Mouse (Mus musculus) brain, embryonic 14.5 days (tissue): ENCODE data around the gene Sec24c.

Experiments
- CTCF ChIP-seq: fragments of 200-500 bp; IDR thresholded peaks from 2 replicates; pipeline ENCODE4 v1.5.1; 2012; ENCODE audit warnings: inconsistent platforms, mild to moderate bottlenecking, moderate library complexity, borderline replicate concordance; ENCODE audit not compliant: insufficient read depth, insufficient read length; ENCODE audit errors: extremely low read depth
- POLR2A ChIP-seq: fragments of 200-500 bp; IDR thresholded peaks from 2 replicates; pipeline ENCODE4 v1.6.1; 2012; ENCODE audit warnings: mild to moderate bottlenecking, inconsistent platforms, borderline replicate concordance; ENCODE audit not compliant: poor library complexity, insufficient read depth, insufficient read length, severe bottlenecking; ENCODE audit errors: extremely low read depth

- TF ChIP-seq CTCF = no peak
- no peak for TF ChIP-seq POLR2A
Observed at GRCm38 (mm10) chr14:20673735-20674063, 409 bp upstream of the Sec24c start.
